Mouse (Mus musculus): ENCODE results near the gene Gm49711. TPM values are rescaled to one million over a fixed set of nuclear protein-coding genes. Genes with fewer than 3 reads are reported as not detected.

Gene Gm49711
- polyA plus RNA-seq (2012; fragmentation: generic; extraction: Trizol): not detected

GRCm38 (mm10) chr16:92057852-92058643, at the start of gene Gm49711, which contains the start of the genes Mrps6 and Slc5a3:
Gene Gm49711 (plus strand): TSS chr16:92058316.
Gene Mrps6 (plus strand): TSS chr16:92058270.
Gene Slc5a3 (plus strand): TSS chr16:92058322.
- peak within 1 kb of the TSS; percentile 50 for H3K4me3 ChIP-seq
- H3K79me2 ChIP-seq (ENCODE audit: control insufficient read depth, insufficient read depth): peaks cover 44% of the 10 kb centered on the region
- H3K36me3 ChIP-seq (ENCODE audit: control insufficient read depth, insufficient read depth): peaks cover 9% of the 10 kb centered on the region
- peak within 1 kb of the TSS; percentile 86 for H3K4me2 ChIP-seq (ENCODE audit: low read depth)
- TF ChIP-seq MYOD1 (IDR thresholded peaks at IDR 0.05; ENCODE audit: control insufficient read depth in 1 of 3, insufficient read length in 2 of 3, low read depth in 2 of 3) (peak in 1 of 3 experiments; percentile 3), E2F4 (IDR thresholded peaks at IDR 0.05; ENCODE audit: insufficient read depth) (no peak), POLR2A (IDR thresholded peaks at IDR 0.05; ENCODE audit: insufficient read length, low read depth) (peak; percentile 97), POLR2AphosphoS2 (IDR thresholded peaks at IDR 0.05; ENCODE audit: insufficient read length, low read depth) (peak; percentile 94), SRF (IDR thresholded peaks at IDR 0.05; ENCODE audit: control insufficient read depth, insufficient read length, low read depth) (peak; percentile 15), MAX (IDR thresholded peaks at IDR 0.05; ENCODE audit: low read depth) (no peak)
- H3K27me3 ChIP-seq (ENCODE audit: control insufficient read depth, insufficient read depth, insufficient read length): no peaks in the 10 kb centered on the region
- peak within 1 kb of the TSS; percentile 68 for H3ac ChIP-seq (ENCODE audit: control insufficient read depth, insufficient read length)

- TF ChIP-seq POLR2AphosphoS2 (IDR thresholded peaks at IDR 0.05; ENCODE audit: insufficient read length, low read depth) (no peak), TCF12 (IDR thresholded peaks at IDR 0.05; ENCODE audit: insufficient read depth, poor library complexity, severe bottlenecking) (no peak), TCF3 (IDR thresholded peaks at IDR 0.05; ENCODE audit: insufficient read length, low read depth) (no peak), USF1 (IDR thresholded peaks at IDR 0.05; ENCODE audit: low read depth) (no peak), CEBPB (IDR thresholded peaks at IDR 0.05; ENCODE audit: insufficient read depth, poor library complexity, severe bottlenecking) (no peak), E2F4 (IDR thresholded peaks at IDR 0.05; ENCODE audit: insufficient read depth) (no peak), SRF (IDR thresholded peaks at IDR 0.05; ENCODE audit: control insufficient read depth, insufficient read length, low read depth) (no peak), MAX (IDR thresholded peaks at IDR 0.05; ENCODE audit: low read depth) (no peak), MYOG (IDR thresholded peaks at IDR 0.05; ENCODE audit: control insufficient read depth in 1 of 3, insufficient read depth in 1 of 3, insufficient read length in 2 of 3, low read depth in 2 of 3) (no peak), REST (IDR thresholded peaks at IDR 0.05; ENCODE audit: insufficient read depth, insufficient read length) (no peak), MYOD1 (IDR thresholded peaks at IDR 0.05; ENCODE audit: control insufficient read depth in 1 of 3, insufficient read length in 2 of 3, low read depth in 2 of 3) (no peak), POLR2A (IDR thresholded peaks at IDR 0.05; ENCODE audit: insufficient read length, low read depth) (no peak)
- Histone ChIP-seq H3K79me2 (ENCODE audit: control insufficient read depth, insufficient read depth) (no peaks in the 10 kb centered on the region), H3ac (ENCODE audit: control insufficient read depth, insufficient read length) (no peak overlapping the region), H3K27me3 (ENCODE audit: control insufficient read depth, insufficient read depth, insufficient read length) (no peaks in the 10 kb centered on the region), H3K4me3 (no peak overlapping the region), H3K4me2 (ENCODE audit: low read depth) (no peak overlapping the region), H3K36me3 (ENCODE audit: control insufficient read depth, insufficient read depth) (no peaks in the 10 kb centered on the region)
Observed at GRCm38 (mm10) chr16:92009586-92009985, 48.5 kb upstream of the Gm49711 start.

DNA sequence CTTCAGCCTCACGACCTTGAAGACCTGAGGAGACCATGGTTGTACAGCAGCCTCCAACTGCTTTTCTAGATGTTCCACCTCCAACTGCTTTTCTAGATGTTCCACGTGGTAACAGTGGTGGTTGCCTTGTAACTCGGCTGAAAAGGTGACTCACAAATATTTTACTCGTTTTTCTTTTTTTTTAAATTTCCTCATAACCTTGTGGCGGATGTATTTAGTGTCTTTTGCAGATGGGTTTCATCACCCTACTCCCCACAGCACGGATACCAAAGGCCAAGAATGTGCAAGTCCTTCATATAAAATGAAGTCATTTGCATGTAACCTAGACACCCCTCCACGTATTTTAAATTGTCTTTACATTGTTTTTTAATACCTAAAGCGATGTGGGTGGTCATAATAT, 41.3 kb upstream of the Gm49711 start:
- H3ac ChIP-seq (ENCODE audit: control insufficient read depth, insufficient read length): no peak overlapping the region
- no peaks in the 10 kb centered on the region for H3K36me3 ChIP-seq (ENCODE audit: control insufficient read depth, insufficient read depth)
- no peaks in the 10 kb centered on the region for H3K79me2 ChIP-seq (ENCODE audit: control insufficient read depth, insufficient read depth)
- no peaks in the 10 kb centered on the region for H3K27me3 ChIP-seq (ENCODE audit: control insufficient read depth, insufficient read depth, insufficient read length)
- TF ChIP-seq MYOD1 (IDR thresholded peaks at IDR 0.05; ENCODE audit: control insufficient read depth in 1 of 3, insufficient read length in 2 of 3, low read depth in 2 of 3) (no peak), MAX (IDR thresholded peaks at IDR 0.05; ENCODE audit: low read depth) (peak; percentile 8), CEBPB (IDR thresholded peaks at IDR 0.05; ENCODE audit: insufficient read depth, poor library complexity, severe bottlenecking) (peak; percentile 92)
- no peak overlapping the region for H3K4me2 ChIP-seq (ENCODE audit: low read depth)
- no peak overlapping the region for H3K4me3 ChIP-seq

DNA sequence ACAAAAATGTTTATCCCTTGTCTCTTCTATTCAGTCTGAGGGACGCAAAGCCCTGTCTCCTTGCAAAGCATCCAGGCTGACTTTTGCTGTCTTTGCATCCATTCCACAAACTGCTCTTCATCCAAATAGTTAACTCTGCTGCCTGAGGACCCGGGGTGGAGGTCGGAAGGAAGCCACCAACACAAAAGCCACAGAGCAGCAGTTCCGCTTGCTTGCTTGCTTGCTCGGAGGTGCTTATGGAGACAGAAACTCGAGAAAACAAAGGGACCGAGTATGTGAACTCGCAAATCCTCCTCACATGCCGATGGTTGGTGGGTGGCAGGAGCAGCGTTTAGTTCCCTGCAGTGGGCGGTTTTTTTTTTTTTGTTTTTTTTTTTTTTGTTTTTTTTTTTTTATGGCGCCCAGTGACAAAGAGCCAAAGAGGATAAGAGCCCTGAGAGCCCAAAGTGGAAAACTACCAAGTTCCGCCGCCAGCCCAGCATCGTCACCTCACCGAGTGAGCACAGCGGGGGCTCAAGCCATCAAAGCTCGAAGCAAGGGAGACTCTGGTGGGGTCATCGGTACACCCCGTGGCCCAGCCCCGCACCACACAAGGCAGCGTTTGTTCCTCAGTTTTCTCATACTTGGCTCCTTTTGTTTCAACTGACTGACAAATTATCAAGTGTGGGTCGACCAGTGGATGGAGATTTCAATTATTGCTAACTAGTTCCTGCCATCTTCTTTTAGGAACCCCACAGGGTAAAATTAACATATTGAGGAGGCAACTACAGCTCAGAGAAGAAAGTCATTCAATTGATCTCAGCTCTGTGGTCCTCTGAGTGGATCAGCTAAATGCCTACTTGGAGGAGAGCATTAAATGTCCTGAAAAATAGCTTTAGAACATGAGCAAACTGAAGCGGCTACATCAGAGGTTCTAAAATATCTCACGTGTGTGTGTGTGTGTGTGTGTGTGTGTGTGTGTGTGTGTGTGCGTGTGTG, 38.7 kb upstream of the Gm49711 start:
- Histone ChIP-seq H3K36me3 (ENCODE audit: control insufficient read depth, insufficient read depth) (no peaks in the 10 kb centered on the region), H3K27me3 (ENCODE audit: control insufficient read depth, insufficient read depth, insufficient read length) (no peaks in the 10 kb centered on the region), H3K4me2 (ENCODE audit: low read depth) (no peak overlapping the region), H3K79me2 (ENCODE audit: control insufficient read depth, insufficient read depth) (no peaks in the 10 kb centered on the region), H3ac (ENCODE audit: control insufficient read depth, insufficient read length) (no peak overlapping the region), H3K4me3 (no peak overlapping the region)
- TF ChIP-seq MYOD1 (IDR thresholded peaks at IDR 0.05; ENCODE audit: control insufficient read depth in 1 of 3, insufficient read length in 2 of 3, low read depth in 2 of 3) (no peak), USF1 (IDR thresholded peaks at IDR 0.05; ENCODE audit: low read depth) (no peak), REST (IDR thresholded peaks at IDR 0.05; ENCODE audit: insufficient read depth, insufficient read length) (no peak), TCF12 (IDR thresholded peaks at IDR 0.05; ENCODE audit: insufficient read depth, poor library complexity, severe bottlenecking) (no peak)

Measured in myocyte (in vitro differentiated cells).